Mouse (Mus musculus) gastrocnemius, adult 8-10 months (tissue): Measurements from ENCODE around the gene Zfp867. TPM values are rescaled to one million over a fixed set of nuclear protein-coding genes. Genes with fewer than 3 reads are reported as not detected.

Experiments used
- DNase-seq, 2 experiments: peaks; one replicate each; pipeline ENCODE4 v3.0.0; 2022; ENCODE audit warnings: low spot score in 2 of 2
- total RNA-seq, 4 experiments: library from RNA; stranded (reverse); gene quantifications; 2 replicates each; pipeline ENCODE4 v1.2.4; 2022

Gene Zfp867
- total RNA-seq, 4 experiments from 2014 or later, result 2.6 to 2.9 (median 2.8) TPM

DNA sequence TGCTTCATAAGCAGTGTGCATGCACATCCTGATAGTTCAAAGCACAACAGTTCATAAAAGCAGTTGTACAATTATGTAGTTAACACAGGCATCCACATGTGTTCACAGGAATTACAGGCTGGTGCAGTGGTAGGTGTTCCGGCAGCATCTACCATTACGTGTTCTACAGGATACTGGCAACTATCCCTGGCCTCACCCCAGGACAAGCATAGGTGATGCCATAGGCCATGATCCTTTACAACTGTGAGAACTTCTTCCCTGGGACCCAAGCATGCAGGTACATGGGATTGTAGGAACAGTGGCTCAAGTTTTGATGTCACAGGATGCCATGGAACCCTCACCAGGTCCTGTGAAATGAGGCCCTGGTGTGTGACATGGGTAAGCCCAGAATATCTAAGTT lies 11.8 kb downstream of the Zfp867 start:
- no peak for DNase-seq

DNA sequence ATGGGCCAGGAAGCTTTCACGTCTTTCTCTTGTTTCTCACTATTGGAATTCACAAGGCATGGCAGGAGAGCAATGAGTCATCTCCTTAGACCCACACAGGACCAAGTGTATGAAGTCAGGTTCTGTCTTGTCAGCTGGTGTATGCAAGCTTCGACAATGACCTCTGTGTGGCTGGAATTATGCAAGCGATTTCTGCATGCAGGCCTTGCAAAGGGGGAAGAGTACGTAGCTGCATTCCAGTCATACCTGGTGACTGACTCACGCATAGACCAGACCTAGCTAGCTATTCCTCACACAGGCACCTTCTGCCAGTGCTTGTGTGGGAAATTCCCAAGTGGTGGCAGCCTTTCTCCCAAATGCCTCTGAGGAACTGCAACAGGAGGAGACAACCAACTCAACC lies 13.3 kb downstream of the Zfp867 start:
- DNase-seq, result no peak

DNA sequence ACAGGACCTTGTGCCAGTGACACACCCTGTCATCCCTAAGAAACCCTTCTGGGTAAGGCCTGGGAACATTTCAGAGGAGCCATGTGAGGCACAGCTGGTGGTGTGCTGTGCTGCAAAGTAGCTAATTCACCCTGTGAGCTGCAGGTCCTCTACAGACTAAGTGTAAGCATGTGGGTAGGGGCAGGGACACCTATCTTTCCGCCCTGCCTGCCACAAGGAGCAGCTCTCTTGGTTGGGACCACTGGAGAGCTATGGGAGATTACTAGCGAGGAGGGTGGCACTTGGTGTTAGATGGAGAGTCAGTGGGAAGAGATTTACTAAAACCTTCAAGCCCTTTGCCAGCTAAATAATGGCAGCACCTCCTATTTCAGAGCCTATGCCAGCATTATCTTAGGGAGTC lies 15.4 kb downstream of the Zfp867 start:
- no peak for DNase-seq

DNA sequence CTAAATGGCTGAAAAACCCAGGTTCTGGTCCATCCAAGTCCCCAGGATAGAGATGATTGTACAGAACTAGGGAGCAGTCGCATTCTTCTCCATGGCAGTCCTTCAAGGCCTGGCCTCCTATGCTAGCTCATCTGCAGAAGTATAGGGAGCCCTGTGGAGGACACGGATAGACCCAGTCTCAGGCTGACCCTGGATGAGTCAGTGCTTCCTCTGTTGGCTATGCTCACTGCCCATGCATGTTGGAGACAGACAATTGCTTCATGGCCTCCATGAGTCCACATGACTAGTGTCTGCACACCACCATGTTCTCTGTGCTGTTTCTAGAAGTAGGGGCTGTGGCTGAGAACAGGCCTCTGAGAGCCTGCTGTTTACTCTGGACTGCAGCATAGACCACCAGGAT lies 15.9 kb downstream of the Zfp867 start:
- DNase-seq, result no peak

DNA sequence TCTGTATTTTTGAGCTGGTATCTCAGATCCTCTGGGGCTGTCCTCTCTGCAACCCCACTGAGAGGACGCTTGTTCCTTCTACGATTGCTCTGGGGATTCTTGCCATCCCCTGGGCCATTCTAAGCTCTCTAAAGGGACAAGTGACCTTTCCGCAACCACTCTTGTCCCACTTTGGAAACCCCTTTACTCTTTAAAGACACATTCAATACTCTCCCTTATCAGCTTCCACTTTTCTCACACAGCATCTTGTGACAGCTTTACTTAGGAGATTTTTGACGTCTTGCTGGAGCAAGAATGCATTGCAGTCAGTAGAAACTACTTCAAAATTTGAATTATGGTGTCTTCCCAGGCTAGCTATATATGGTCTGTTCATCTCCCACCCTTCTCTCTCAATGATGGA lies 21.2 kb downstream of the Zfp867 start, which contains the start of gene Snap47:
Gene Snap47 (minus strand): TSS at position 101 of the 400 bp plus-strand sequence.
- no peak for DNase-seq

DNA sequence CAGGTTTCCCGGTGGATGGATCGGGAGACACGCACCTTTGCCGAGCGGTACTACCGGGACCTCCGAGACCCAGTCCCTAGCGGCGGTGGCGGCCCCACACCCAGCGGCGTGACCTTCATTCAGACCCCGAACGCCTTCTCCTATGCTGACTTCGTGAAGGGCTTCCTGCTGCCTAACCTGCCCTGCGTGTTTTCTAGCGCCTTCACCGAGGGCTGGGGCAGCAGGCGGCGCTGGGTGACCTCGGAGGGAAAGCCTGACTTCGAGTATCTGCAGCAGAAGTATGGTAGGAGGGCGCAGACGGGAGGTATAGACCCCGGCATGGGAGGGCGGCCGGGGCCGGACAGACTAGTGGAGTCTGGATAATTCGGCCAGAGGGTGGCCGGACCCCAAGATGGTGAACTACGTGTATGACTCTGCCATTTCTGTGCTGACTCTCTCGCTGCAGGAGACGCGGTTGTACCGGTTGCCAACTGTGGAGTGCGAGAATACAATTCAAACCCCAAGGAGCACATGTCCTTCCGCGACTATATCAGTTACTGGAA lies 22.0 kb downstream of the Zfp867 start:
- DNase-seq, result no peak

DNA sequence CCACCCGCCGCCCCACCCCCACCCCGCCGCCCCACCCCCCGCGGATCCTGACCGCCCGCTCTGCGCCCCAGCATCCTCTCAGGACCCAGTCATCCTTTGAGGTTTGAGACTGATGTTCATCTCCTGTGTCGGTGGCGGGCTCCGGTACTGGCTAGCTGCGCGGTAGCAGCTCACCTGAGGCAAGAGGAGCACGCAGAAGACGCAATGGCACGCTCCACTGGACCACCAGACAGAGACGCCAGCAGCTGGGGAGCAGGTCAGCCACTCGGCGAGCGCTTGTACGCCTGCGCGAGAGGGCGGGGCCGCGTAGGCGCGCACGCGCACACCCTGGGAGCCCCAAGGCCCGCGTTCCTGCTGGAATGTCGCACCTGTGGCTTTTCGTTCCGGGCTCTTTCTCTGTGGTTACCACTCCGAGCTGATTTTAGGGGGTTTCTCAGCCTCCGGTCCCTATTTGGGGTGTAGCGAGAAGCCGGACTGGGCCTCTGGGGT lies 22.5 kb downstream of the Zfp867 start, which contains the start of gene Jmjd4:
Gene Jmjd4 (plus strand): TSS at position 305 of the 489 bp plus-strand sequence.
- DNase-seq, result peak; percentile 65 to 83

DNA sequence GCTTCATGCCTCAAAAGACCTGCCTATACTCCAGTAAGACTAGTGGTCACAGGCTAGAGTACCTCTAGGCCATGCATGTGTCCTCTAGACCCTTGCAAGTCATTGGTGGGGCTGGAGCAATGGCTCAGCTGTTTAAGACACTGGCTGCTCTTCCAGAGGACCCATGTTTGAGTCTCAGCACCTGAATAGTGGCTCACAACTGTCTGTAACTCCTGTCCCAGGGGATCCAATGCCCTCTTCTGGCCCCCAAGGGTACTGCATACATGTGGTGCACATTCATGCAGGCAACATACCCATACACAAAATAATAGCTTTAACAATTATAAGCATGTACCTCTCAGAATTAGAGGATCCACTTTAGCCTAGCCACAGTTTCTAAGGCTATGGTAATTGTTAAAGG lies 29.2 kb downstream of the Zfp867 start:
- no peak for DNase-seq

DNA sequence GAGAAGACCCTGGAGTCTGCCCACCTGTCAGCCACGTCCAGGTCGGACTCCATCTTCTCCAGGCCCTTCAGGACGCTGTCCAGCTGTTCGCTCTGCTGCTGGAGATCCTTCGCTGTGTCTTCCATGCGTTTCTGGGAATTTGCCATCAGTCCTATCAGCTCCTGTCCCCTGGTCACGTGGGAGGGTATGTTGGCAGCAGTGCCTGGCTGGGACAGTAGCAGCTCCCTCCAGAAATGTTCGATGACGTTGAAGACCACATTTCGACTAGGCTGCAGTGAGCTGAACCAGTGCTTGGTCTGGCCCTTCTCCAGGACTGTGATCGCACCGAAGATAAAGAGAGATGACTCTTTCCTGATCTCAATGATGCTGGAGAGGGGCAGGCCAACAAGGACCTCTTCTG lies 34.3 kb downstream of the Zfp867 start:
- DNase-seq, result no peak

DNA sequence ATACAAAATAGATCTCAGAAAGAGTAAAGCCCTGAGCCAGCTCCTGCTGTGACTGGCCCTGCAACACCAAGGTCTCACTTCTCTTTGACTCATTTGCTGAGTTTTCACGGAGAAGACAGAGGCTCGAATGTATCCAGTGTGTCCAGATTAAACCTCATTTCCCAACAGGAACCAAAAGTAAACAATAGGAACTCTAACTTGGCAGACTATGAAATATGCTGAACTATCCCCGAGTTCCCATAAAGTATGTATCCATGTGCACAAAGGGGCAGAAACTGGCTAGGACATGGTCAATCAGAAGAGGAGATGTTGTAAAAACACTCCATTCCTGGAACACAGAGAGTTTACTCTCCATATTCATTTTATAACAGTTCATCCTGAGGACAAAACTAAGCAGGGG lies 40.0 kb downstream of the Zfp867 start:
- no peak for DNase-seq

DNA sequence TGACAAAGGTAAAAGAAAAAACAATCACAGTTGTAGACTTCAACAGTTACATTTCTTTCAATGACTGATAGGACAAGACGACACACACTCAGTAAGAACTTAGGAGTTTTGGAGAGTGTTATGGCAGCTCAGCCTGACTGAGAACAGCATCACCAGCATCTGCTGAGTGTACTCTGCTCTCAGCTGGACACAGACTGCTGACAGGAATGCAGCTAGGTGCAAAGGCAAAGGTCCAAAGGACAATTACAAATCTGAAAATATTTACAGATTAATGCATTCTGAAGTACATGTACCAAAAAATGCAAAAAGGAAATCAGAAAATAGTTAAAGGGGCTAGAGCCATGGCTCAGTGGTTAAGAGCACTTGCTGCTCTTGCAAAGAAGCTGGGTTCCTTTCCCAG lies 42.3 kb downstream of the Zfp867 start:
- DNase-seq, result no peak

DNA sequence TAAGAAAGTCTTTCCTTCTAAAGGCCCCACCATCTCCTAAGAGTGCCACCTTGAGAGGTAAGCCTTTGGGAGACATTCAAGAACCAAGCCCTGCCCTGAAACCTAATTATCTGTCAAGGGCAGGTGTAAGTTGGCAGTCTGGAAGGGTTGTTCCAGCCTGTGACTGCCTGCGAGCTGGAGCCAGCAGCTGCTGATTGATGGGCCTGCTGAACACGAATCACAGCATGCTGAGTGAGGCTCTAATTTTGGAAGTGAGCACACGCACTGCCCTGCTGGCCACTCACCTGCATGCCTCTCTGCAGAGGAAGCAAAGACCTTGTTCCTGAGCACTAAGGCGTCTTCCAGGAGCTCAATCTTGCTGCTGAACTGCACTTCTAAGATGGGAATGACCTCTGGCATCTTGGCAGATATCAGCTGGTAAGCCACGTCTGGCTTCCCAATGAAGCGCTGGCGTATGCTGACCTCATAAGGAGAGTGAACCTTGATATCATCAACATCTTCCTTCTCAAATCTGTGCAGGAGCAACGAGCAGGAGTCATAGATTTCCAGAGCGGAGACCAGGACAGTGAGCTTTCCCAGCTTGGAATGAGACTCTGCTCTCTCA lies 44.1 kb downstream of the Zfp867 start:
- peak in 1 of 2 experiments; percentile 38 for DNase-seq

DNA sequence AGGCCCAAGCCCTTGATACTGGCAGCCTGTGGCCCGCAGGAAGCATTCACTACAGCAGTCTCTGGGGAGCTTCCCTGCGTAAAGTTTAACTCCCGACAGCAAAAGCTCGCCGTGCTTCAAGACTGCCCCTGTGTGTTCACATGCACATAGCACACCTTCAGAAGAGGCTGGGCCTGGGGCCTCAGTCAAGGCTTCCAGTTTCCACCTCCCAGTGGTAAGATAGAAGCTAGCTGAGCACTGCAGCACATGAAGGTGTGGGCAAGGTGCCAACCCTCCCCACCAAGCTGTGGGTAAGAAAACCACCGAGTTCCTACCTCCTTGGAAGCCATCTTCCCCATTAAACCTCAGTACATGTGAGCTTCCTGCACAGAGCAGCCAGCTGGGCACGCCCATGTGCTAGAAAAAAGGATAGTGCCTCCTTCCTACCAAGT lies 46.6 kb downstream of the Zfp867 start:
- DNase-seq, result no peak

DNA sequence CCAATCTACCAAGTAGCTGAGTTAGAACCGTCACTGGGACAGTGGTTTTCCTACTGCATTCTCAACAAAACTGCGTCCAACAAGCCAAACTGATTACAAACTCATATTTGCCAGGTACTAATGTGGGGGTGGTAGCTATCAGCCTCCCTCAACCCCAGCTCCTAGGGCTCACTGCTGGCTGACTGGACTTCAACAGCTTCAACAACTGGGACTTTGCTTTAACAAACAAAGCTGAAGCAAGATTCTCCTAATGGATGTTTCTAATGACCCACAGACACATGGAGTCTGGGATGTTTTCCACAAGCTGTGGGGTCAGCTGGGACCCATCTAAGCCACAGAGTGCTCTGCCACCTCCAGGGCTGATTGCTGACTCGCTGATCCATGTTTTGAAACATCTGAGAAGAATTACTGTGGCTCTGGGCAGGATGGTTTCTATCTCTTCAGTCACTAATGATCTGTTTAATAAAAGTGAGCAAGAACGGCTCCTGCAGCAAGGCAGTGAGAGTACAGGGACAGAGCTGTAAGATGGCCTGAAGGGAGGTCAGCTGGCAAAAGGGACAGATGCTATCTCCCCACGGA lies 49.2 kb downstream of the Zfp867 start:
- DNase-seq, result no peak

DNA sequence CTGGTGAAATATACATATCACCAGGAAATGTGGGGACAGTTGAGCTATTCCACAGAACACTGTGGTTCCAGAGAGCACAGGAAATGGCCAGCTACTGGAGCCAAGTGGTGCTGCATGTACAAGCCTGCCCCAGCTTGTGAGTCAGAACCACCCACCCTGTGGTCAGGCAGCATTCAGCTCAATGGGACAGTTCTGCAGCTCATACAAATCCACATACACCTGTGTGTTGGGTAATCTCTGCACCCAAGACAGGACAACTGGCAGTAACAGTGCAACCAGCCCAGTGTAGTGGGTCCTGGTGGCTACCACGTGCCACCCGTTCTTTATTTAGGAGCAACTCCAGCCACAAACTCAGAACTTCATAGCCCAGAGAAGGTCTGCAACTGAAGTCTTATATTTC lies 50.3 kb downstream of the Zfp867 start:
- no peak for DNase-seq

DNA sequence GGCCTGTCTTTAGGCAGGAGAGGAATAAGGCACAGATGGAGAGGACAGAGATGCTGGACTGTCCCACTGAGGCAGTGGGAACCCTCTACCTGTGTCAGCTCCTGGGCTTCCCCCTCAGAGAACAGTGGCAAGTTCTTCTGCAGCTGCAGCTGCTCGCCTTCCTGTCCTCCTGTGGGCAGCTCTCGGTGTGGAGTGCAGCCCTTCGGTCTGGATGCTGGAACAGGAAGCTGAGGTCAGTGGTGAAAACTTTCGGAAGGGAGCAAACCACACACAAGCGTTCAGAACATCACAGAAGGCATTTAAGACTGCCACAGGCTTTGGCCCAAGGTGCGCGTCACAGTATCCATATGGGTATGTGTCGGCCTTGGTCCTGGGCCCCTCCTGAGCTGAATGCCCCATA lies 50.8 kb downstream of the Zfp867 start:
- DNase-seq, result no peak

DNA sequence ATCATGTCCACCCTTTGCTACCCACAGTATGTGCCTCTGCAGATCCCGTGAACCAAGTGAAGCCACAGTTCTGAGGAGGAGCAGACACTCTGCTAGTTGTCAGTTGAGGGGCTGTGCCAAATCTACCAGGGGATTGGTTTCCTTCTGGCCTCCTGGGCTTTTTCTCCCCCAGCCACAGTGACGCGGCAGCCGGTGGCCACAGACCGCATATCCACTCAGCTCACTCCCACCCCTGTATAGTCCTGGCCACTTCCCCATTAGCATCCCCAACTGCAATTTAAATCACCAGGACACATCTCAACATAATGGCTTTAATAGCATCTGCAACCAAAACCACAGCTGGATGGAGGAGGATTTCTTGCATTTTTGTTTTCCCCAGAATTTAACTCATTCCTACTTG lies 53.6 kb downstream of the Zfp867 start:
- no peak for DNase-seq

DNA sequence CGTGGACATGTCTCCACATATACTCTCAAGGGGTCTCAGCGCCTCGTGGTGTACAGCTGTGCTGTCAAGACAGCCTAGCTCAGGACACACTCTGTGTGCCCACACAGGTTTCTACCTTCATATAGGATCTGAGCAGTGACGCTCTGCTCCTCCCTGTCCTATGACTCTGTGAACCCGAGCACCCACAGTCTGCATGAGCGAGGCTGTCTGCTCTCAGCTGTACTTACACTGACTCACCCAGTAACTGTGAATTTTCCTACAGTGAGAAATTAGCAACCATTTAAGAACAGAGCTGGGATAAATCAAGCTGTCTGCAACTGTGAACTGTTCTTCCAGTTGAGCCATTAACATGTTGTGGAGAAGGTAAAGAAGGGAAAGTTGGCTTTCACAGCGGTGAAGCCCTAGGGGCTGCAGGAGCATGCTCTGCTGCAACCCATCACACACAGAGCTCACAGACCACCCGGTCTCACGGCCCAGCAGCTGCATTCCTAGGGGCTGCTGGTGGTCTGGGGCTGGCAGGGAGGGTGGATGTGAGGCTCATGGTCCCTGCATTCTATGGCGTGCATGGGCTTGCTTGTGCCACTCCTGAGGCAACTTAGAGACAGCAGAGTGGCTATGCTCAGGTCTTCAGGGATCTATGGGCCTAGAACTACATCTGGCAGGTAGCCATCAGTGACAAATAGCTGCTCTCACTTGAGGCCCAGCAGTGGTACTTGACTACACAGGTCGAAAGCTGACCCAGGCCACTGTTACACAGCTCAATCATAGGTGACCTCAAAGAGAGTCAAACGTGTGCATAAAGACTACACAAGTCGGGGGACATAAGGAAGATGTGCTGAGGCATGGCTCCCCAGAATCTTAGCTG lies 59.0 kb downstream of the Zfp867 start:
- DNase-seq, result no peak

DNA sequence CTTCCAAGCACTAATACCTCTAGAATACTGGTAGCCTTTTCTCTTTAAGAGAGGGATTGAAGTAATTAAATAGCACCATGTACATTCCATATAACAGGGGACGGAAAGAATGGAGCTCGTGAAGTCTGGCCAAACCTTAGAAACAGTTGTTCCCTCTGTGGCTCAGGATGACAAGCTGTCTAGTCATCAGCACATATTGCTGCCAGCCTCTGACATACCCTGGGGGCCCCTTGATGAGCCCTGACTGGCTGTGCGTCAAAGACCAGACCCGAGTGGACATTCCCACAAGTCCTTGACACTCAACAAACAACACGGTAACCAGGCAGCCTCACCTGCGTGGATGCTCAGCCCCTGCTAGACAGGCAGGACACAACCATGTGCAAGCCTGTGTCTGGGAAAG lies 60.2 kb downstream of the Zfp867 start:
- DNase-seq, result no peak
